Mouse (Mus musculus): Measurements from ENCODE around the gene Mpig6b.

Mpig6b gene

GRCm38 (mm10) chr17:35018171-35018570 is 47.8 kb downstream of the Mpig6b start:
- no peak for DNase-seq (ENCODE audit: low read depth, low spot score)

GRCm38 (mm10) chr17:35017706-35018030 is 48.3 kb downstream of the Mpig6b start:
- no peak for DNase-seq (ENCODE audit: low read depth, low spot score)

GRCm38 (mm10) chr17:35016791-35017705 is 48.9 kb downstream of the Mpig6b start:
- no peak for DNase-seq (ENCODE audit: low read depth, low spot score)

GRCm38 (mm10) chr17:35016376-35016775 is 49.6 kb downstream of the Mpig6b start, which contains the start of gene Vwa7:
TSS of gene Vwa7 (plus strand) at chr17:35016579.
- DNase-seq (ENCODE audit: low read depth, low spot score) = no peak

- DNase-seq (ENCODE audit: low read depth, low spot score) = no peak
Measured at GRCm38 (mm10) chr17:35015296-35015695, 50.7 kb downstream of the Mpig6b start.

- DNase-seq (ENCODE audit: low read depth, low spot score) = no peak
Measured at GRCm38 (mm10) chr17:35013221-35013620, 52.8 kb downstream of the Mpig6b start.

Measured in ES-CJ7 (cell line).